Mouse (Mus musculus): ENCODE results near the gene Lmo7.
A peak's percentile ranks its signal among the peaks of the same experiment; 100 is the strongest.

Lmo7 gene

DNA sequence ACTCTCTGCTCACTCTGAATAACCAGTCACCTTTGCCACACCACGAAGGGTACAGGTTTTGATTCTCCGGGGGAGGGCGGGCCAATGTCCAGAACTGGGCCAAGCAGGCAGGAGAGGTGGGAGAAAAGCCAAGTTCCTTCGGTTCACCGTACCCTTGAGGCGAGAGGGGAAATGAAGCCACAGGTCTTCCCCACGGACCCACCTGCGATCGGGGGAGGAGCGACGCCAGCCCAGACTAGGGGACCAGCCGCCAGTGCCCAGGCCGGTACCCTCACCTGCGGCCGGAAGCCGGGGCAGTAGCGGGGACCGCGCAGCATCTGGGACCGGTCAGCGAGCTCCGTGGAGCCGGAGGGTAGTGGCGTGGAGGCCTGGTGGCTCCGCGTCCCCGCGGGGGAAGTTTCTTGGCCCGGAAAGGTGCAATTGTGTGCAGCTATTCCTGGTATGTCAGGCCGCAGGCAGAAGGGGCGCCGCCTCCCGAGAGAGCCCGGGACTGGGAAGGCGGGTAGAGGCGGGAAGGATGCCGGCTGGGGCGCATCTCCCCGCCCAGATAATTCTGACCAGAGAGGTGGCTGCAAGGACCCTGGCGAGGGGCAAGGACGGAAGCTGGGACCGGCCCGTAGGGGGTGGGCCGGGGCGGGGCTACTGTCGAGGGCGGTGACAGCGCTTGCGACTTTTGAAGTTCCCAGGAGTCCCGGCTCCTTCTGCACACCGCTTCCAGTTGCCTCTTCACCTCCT is at the start of gene Lmo7, which contains the start of gene Gm9922:
Gene Lmo7, plus strand, starts transcription at position 721 of the 735 bp plus-strand sequence.
Gene Gm9922, minus strand, starts transcription at position 578 of the 735 bp plus-strand sequence.
- DNase-seq (ENCODE audit: low read depth): no peak

GRCm38 (mm10) chr14:101687696-101688095 is 42.1 kb upstream of the Lmo7 start:
- DNase-seq (ENCODE audit: low read depth): no peak

DNA sequence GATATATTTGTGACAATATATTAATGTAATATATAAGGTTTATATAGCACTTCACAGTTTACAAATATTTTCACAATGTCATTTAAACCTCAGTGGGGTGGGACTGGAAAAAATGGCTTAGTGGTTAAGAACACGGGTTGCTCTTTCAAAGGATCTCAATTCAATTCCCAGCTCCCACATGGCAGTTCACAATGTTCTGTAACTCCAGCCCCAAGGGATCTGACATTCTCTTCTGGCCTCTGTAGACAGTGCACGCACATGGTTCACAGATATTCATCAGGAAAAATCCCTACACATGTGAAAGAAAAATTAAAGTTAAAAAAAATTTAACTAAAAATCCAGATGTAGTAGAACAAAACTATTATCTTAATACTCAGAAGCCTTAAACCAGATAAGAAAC is 41.4 kb upstream of the Lmo7 start:
- DNase-seq (ENCODE audit: low read depth): no peak

DNA sequence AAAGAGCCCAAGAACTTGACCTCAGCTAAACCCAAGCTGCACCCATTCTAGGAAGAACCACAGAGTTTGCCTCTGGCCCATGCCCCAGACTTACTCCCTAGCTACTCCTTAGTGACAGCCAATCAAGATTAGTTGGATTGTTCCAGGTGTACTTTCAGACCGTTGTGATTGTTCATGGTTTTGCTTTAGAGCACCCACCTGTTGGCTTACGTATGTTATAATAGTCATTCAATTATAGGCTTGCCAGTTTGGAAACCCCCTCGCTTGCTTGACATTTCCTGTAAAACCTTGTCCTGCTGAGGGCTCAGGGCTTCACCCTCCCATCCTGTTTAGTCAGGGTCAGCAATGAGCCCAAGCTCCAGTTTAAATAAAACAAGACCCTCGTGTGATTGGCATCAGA is 25.3 kb upstream of the Lmo7 start:
- DNase-seq (ENCODE audit: low read depth): no peak

DNA sequence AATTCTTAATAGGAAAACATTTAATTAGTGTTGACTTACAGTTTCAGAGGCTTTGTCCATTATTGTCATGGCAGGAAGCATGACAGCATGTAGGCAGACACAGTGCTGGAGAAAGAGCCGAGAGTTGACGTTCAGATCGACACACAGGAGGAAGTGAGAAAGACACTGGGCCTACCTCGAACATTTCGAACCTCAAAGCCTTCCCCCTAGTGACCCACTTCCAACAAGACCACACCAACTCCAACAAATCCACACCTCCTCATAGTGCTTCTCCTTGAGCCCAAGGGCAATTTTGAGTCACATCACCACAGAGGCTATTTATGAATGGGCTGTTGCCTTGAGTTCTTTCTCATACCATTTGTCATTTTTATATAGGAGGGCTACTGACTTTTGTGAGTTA is 22.7 kb upstream of the Lmo7 start:
- no peak for DNase-seq (ENCODE audit: low read depth)

GRCm38 (mm10) chr14:101714414-101714813 is 15.3 kb upstream of the Lmo7 start:
- no peak for DNase-seq (ENCODE audit: low read depth)

DNA sequence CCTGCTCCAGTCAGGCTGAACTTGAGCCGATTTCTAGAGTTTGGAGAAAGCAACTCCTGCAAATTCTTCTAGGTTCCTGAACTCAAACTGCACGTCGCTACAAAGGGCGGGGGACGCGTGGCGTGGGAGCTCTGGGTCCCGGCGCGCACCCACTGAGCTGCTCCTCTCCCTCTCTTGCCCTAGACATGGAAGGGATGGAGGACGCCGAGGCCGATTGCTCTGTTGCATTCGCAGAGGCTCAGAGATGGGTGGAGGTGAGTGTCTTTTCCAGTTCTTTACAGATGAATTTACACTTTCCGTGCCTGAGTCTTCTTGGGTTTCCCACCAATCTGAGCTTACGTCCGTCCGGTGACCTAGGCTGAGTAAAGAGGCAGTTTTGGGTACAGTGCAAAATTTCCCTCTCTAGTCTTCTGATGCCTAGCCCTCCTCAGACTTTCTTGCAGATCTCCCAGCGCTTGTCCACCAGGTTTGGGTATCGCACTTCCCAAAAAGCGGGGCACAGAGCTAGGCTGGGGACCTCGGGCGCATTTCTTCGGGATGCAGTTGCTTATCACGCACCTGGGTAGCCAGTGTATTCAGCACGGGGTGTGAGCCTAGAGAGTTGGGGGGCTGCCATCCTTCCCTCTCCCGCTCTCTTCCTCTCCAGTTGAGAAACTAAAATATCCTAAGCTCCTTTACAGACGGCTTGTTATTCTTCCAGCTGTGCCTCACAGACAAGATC is 375 bp downstream of the Lmo7 start:
- no peak for DNase-seq (ENCODE audit: low read depth)

DNA sequence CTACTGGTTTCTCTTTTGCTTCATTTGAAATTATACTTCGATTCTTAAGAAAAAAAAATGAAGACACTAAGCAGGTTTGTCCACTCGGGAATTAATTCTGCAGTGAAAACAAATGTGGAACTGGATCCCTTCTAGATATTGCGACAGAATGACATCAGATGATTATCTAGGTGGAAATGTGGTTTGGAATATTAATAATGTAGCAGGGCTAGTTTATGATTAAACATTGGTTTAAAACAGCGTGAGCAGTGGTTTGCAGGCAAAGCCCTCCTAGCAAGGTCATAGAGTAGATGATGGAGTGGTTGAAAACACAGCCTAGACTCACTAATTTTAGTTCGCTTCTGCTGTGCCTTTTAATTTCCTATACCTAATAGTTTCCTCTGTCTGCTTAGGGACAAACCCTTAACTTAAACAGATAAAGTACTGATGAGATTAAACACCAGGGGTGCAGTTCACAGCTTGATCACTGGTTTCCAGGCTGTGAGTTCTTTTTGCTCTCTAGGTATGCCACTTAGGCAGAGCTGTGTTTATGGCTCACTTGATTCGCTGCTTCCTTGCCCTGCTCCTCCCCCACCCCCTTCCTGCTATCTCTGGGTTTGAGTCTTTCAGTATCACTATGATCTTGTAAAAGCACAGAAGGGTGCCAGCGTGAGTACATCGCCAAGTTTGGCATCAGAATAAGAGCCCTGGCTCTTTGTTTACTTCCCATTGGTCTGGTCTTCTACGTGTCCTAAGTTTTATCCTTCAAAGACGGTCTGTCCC is 4.0 kb downstream of the Lmo7 start:
- DNase-seq (ENCODE audit: low read depth): peak; percentile 18

DNA sequence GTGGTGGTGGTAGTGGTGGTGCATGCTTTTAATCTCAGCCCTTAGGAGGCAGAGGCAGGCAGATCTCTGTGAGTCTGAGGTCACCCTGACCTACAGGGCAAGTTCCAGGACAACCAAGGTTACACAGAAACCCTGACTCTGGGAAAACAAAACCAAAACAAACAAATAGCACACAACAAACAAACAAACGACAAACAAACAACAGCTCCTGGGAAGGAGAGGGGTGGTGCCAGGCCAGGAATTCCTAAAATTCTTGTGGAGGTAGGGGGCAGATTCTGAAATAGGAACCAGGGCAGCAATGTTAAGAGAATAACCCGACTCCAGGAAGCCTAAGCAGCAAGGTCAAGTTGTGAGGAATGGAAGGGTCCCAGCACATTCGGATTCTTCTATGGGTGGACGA is 7.7 kb downstream of the Lmo7 start:
- no peak for DNase-seq (ENCODE audit: low read depth)

- DNase-seq (ENCODE audit: low read depth): no peak
These were observed 16.9 kb downstream of the Lmo7 start for GRCm38 (mm10) chr14:101746635-101747034.

- no peak for DNase-seq (ENCODE audit: low read depth)
These were observed 18.1 kb downstream of the Lmo7 start for GRCm38 (mm10) chr14:101747811-101748210.

DNA sequence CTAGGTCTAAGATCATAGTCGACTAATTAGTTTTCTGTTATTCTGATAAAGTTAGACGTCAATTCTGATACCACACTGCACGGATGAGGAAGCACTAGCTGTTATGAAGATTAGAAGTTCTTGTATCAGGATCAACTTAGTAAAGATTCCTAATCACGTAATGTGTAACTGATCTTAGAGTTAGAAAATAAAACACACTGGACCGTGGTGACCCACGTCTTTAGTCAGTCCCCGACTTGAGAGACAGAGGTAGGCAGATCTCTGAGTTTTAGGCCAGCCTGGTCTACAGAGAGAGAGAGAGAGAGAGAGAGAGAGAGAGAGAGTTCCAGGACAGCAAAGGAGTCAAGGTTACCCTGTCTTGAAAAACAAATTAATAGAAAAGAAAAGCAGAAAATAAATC is 18.7 kb downstream of the Lmo7 start:
- DNase-seq (ENCODE audit: low read depth): no peak

GRCm38 (mm10) chr14:101750910-101751309 is 21.2 kb downstream of the Lmo7 start:
- no peak for DNase-seq (ENCODE audit: low read depth)

DNA sequence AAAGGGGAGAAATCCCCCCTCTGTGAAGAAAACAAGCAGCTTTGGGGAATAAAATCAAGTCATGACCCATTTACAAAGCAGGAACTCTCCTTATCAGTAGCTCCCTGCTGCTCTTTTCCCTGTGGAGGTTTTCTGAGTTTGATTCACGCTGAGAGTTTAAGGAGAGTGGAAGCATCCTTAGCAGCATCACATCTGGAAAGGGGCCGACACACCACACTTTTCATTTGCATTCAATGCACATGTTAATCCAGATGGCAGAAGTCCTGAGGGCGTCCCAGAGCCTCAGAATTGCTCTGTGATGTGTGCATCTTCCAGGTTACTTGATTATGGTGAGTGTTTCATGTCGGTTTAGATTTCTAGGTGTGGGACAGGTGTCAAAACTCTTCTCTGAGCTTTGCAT is 25.7 kb downstream of the Lmo7 start:
- no peak for DNase-seq (ENCODE audit: low read depth)

GRCm38 (mm10) chr14:101762267-101762666 is 32.5 kb downstream of the Lmo7 start:
- peak; percentile 61 for DNase-seq (ENCODE audit: low read depth)

- no peak for DNase-seq (ENCODE audit: low read depth)
These were observed 34.1 kb downstream of the Lmo7 start for GRCm38 (mm10) chr14:101763762-101764295.

DNA sequence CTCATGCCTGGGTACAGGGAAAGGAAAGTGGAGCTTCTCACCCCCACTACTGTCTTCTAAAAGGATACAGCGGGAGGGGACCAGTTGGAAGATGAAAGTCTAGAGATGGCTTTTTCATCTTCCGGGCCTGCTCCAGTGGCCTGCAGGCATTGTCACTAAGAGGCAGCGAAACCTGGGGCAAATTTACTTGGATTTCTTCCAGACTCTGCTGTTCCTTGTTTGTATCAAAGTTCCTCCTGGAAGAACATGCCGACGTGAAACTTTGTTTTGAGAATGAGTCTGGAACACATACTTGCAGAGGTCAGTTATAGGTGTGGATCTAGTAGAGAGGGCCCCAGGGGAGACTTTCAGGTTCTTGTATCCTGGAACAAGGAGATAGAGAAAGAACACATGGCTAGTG is 41.6 kb downstream of the Lmo7 start:
- DNase-seq (ENCODE audit: low read depth): no peak

GRCm38 (mm10) chr14:101771756-101772155 is 42.0 kb downstream of the Lmo7 start:
- no peak for DNase-seq (ENCODE audit: low read depth)

DNA sequence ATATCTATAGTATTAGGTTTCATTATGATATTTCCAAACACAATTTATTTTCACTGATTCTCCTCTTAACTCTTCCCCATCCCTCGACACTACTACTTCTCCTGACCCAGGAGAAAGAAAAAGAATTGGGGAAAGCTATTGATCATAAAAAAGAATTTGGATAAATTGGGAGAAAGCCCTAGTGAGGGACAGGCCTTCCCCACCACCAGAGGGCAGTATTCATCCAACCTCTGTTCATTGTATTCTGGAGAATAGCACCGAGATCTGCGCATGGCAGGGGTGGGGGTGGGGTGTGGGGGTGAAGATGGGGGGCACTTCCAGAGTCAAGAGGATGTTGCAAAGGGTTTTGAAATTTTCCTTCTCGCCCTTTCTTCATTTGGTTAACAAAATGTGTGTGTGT is 44.9 kb downstream of the Lmo7 start:
- DNase-seq (ENCODE audit: low read depth): peak; percentile 40

- no peak for DNase-seq (ENCODE audit: low read depth)
These were observed 46.8 kb downstream of the Lmo7 start for GRCm38 (mm10) chr14:101776296-101777128.

DNA sequence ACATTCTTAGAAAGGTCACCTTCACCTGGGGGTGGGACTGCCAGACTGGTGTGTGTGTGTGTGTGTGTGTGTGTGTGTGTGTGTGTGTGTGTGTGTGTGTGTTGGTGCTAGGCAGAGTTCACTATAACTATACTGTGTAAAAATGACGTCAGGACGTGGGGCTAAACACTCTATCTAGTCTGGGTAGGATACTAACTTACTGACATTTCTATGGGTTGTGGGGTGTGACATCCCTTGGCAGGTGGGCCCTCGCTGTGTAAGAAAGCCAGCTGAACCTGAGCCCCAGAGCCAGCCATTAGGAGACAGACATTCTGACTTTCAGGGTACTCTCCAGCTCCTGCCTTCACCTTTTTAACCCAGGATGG is 47.4 kb downstream of the Lmo7 start:
- no peak for DNase-seq (ENCODE audit: low read depth)

DNA sequence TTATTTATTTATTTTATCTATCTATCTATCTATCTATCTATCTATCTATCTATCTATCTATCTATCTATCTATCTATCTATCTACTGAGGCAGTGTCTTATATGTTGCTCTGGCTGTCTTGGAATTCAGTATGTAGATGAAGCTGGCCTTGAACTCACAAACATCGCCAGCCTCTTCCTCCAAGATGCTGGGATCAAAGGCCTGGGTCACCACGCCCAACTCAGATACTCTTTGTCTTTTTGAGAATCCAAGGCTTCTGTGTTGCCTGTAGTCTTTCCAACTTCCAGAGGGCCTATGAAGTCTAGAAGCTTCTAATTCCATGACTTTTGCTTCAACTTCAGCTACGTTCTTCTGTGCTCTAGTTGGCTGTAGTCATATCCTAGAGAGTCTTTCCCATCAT is 48.7 kb downstream of the Lmo7 start:
- no peak for DNase-seq (ENCODE audit: low read depth)

All from 416B (cell line).